Mouse (Mus musculus): ENCODE data around the gene Kcnd2.
A peak's percentile ranks its signal among the peaks of the same experiment; 100 is the strongest.

Kcnd2 gene

DNA sequence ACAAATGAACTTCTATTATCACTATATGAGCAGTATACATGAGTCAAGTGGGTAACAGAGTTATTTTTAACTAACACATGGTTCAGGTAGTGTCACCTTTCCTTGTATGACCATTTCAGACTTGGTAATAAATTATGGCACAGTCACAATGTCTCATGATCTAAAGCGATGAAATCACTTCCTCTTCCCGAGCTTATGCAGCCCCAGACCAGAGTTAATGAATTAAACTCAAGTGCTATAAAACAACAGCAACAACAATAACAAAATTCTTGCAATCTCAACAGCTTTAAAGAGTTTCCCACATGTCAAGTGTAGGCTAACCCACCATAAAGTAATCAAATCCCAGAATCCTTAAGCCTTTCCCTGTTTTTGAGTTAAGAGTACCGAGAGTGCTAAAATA is 198.4 kb downstream of the Kcnd2 start:
- no peak for ATAC-seq (ENCODE audit: insufficient number of reproducible peaks, low FRiP score, low TSS enrichment)

GRCm38 (mm10) chr6:21418246-21418645 is 202.9 kb downstream of the Kcnd2 start:
- no peak for ATAC-seq (ENCODE audit: insufficient number of reproducible peaks, low FRiP score, low TSS enrichment)

GRCm38 (mm10) chr6:21424202-21424785 is 209.0 kb downstream of the Kcnd2 start:
- ATAC-seq (ENCODE audit: insufficient number of reproducible peaks, low FRiP score, low TSS enrichment) = no peak

DNA sequence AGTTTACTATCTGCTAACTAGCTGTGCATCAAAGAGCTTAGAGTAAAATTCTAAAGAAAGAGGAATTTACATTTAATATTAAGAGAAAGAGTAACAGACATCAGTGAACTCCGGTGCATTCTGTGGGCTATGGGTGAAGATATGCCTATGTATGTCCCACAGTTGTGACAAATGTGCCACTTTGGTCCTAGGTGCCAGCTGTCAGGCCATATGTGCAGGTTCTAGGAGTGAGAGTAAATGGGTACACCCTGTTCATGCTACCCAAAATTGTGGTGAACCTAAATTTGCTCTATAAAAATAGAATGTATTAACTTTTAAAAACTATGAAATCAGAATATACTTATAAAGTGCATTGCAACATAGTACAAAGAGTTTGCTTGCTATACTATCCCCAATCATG is 215.8 kb downstream of the Kcnd2 start:
- ATAC-seq (ENCODE audit: insufficient number of reproducible peaks, low FRiP score, low TSS enrichment) = no peak

GRCm38 (mm10) chr6:21464719-21465118 is 249.4 kb downstream of the Kcnd2 start:
- ATAC-seq (ENCODE audit: insufficient number of reproducible peaks, low FRiP score, low TSS enrichment) = no peak

GRCm38 (mm10) chr6:21471891-21472544 is 256.7 kb downstream of the Kcnd2 start:
- ATAC-seq (ENCODE audit: insufficient number of reproducible peaks, low FRiP score, low TSS enrichment) = no peak

DNA sequence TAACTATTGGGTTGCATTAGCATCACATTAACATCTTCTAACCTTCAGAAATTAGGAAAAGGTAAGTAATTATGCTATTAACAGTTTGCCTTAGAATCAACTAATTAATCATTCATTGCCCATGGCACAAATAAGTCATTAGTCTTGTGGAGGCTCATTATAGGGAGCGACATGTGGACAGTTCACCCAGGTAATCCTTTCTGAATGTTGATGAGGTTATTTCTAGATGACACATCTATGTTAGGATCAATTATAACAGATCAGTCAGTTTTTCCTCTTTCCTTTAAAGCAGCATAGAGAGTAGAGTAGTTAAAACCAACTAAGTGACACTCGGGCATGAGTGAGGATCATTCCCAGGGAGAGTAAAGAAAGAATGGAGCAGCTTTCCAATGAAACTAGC is 267.4 kb downstream of the Kcnd2 start:
- ATAC-seq (ENCODE audit: insufficient number of reproducible peaks, low FRiP score, low TSS enrichment) = no peak

DNA sequence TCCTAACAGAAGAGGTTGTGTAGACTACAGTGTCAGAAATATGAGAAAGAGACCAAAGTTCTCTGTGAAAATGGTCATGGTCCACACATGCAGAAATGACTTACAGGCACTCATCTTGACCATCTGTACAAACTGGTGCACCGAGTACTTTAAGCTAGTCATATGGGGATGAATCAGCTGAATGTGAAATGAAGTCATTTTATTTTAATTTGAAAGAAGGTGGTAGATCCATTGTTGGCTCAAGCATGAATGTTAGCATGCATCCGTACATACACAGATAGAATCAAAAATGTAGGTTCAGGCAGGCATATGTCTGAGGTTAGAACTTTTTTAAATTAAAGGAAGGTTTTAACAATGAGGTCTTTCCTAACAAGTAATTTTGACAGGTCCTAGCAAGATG is 273.2 kb downstream of the Kcnd2 start:
- ATAC-seq (ENCODE audit: insufficient number of reproducible peaks, low FRiP score, low TSS enrichment) = no peak

DNA sequence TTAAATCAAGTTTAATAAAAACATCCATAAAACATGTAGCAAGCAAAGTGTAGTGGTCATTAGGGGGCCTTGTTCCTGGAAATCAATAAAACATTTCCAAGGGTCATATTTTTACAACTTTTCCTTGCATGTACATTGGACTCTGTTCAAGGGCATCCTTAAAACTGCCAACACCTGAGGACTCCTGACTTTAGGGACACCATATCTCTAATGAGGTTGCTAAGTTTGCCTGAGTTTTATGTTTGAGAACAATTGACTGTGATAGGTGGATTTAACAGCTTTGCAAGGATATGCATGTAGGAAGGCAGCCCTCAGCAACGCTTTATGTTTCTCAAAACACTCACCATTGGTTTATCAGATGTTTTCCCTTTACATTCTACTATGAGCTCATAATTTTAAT is 287.6 kb downstream of the Kcnd2 start:
- ATAC-seq (ENCODE audit: insufficient number of reproducible peaks, low FRiP score, low TSS enrichment) = no peak

- ATAC-seq (ENCODE audit: insufficient number of reproducible peaks, low FRiP score, low TSS enrichment) = peak; percentile 20; the same call in 1 of the 2 replicates
These were observed 295.4 kb downstream of the Kcnd2 start for GRCm38 (mm10) chr6:21510621-21511239.

DNA sequence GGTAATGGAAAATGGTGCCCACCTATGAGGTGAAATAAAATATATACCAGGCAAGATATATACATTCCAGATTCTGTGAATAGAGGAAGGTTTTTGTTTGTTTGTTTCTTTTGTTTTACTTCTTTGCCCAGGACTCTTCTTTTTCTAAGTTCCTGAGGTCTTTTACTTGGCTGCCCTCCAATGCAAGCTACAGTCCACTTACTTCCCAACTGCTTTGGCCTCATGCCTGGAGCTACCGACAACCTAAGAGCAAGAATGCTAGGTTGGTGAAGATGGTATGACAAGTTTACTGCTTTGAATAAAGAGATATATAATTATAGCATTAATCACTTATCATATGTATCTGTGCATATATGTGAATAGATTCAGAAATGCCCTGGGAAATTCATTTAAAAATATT is 305.0 kb downstream of the Kcnd2 start:
- no peak for ATAC-seq (ENCODE audit: insufficient number of reproducible peaks, low FRiP score, low TSS enrichment)

- no peak for ATAC-seq (ENCODE audit: insufficient number of reproducible peaks, low FRiP score, low TSS enrichment)
These were observed 312.3 kb downstream of the Kcnd2 start for GRCm38 (mm10) chr6:21527489-21528074.

DNA sequence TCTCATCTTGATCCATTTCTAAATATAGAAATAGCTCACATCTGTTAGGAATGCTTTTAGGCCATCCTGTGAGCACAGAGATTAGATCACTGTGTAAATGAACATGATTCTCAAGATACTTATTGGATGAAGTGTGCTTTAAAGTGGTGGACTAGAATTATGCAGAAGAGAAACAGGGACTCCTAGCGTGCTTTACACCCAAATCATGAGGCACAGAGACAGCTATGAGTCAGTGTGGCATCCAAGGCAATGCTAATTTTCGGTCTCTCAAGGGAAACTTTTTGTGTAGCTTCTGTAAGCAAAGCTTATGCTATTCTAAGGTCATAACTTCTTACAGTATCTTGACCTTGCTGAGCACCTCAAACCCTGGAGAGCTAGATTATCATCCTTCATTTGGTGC is 318.7 kb downstream of the Kcnd2 start:
- ATAC-seq (ENCODE audit: insufficient number of reproducible peaks, low FRiP score, low TSS enrichment) = no peak

GRCm38 (mm10) chr6:21534820-21535219 is 319.5 kb downstream of the Kcnd2 start:
- ATAC-seq (ENCODE audit: insufficient number of reproducible peaks, low FRiP score, low TSS enrichment) = 0 out of 2 replicates have a peak, but pooled peaks have one; percentile 40

DNA sequence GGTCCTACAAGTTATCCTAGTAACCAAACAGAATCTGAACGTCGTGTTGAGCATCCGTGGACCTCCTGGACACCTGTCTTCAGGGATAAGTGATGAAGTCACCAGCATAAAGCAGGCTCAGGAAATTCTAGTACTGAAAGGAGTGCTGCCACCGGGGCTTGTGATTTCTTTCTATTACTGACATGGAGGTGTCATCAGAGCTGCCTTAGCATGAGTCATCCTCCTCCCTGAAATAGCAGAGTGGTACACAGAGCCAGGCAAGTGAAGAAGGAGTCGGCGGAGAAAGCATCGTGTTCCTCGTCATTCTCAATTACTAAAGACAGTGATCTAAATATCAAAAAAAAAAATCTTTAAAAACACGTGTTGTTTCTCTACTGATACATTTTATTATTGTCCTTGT is 336.2 kb downstream of the Kcnd2 start:
- no peak for ATAC-seq (ENCODE audit: insufficient number of reproducible peaks, low FRiP score, low TSS enrichment)

DNA sequence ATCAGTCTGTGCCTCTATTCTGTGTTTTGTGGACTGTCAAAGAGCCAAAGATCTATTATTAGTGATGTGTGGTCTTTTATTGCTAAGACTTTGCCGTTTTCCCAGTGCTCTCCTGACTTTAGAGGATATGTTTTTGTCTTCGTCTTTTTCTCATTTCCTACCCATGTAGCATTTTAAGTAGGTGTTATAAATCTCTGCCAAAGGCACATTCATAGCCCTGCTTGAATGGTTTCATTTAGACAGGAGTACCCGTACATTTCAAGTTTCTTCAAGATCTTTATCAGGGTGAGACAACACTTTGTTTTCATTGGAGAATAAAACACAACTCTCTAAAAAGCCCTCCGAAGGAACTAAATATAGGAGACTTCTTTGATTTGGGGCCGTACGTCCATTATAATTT is 355.7 kb downstream of the Kcnd2 start:
- no peak for ATAC-seq (ENCODE audit: insufficient number of reproducible peaks, low FRiP score, low TSS enrichment)

DNA sequence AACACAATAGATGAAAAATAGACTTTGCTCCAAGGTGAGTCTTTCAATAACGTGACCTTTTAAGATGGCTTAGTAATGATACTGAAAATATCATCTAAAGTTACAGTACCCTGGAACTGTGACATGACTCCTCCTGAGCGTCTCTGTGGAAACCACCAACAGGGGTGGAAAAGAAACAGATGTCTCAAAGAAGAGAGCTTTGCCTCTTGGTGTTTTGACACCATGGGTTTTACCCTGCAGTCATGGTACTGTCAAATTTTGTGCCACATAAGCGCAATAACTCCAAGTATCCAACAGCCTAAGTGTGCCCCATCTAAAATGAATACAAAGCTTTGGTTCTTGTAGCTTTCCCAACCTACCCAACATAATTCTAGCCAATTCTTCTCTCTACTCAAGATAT is 374.9 kb downstream of the Kcnd2 start:
- ATAC-seq (ENCODE audit: insufficient number of reproducible peaks, low FRiP score, low TSS enrichment) = no peak

GRCm38 (mm10) chr6:21597424-21597823 is 382.1 kb downstream of the Kcnd2 start:
- no peak for ATAC-seq (ENCODE audit: insufficient number of reproducible peaks, low FRiP score, low TSS enrichment)

- no peak for ATAC-seq (ENCODE audit: insufficient number of reproducible peaks, low FRiP score, low TSS enrichment)
These were observed 394.2 kb downstream of the Kcnd2 start for GRCm38 (mm10) chr6:21609381-21610059.

DNA sequence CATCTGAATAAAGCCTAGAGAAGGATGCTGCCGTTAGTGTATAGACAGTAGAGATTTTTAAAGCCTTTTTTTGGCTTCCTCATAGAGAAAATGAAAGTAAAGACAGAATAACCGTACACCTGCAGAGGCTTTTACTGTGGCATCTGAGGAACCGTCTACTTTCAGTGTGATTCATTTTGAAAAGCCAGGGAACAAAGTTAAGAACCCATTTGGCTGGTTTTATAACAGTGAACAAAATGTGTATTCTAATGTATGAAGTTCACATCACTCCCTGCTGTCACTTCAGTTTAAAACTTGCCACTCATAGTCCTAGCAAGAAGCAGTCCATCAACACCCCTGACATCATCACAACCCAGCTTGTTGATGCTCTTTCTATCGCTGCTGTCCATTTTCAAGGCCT is 414.7 kb downstream of the Kcnd2 start:
- no peak for ATAC-seq (ENCODE audit: insufficient number of reproducible peaks, low FRiP score, low TSS enrichment)

- ATAC-seq (ENCODE audit: insufficient number of reproducible peaks, low FRiP score, low TSS enrichment) = no peak
These were observed 440.4 kb downstream of the Kcnd2 start for GRCm38 (mm10) chr6:21655681-21656080.

All from cerebellum, adult (tissue).